Mouse (Mus musculus) C2C12 (cell line): ENCODE results near the gene Plod1. TPM values are rescaled to one million over a fixed set of nuclear protein-coding genes. Genes with fewer than 3 reads are reported as not detected.

Experiments
- H3K27me3 ChIP-seq: one replicate; pipeline ENCODE4 v1.6.1; 2011; ENCODE audit not compliant: control insufficient read depth, insufficient read depth, insufficient read length
- H3K36me3 ChIP-seq: one replicate; pipeline ENCODE4 v1.6.1; 2011; ENCODE audit not compliant: control insufficient read depth, insufficient read depth
- H3K4me3 ChIP-seq: one replicate; pipeline ENCODE4 v1.5.1; 2011; ENCODE audit warnings: mild to moderate bottlenecking, control low read depth; ENCODE audit not compliant: poor library complexity, insufficient read depth, severe bottlenecking
- H3K79me2 ChIP-seq: one replicate; pipeline ENCODE4 v1.6.1; 2011; ENCODE audit not compliant: control insufficient read depth, insufficient read depth
- H3K79me3 ChIP-seq: one replicate; pipeline ENCODE4 v1.6.1; 2011; ENCODE audit warnings: low read depth, control low read depth
- H3ac ChIP-seq: one replicate; pipeline ENCODE3; 2011; ENCODE audit warnings: low read depth; ENCODE audit not compliant: control insufficient read depth, insufficient read length
- CEBPB ChIP-seq: IDR thresholded peaks from one replicate; pipeline ENCODE4 v1.6.1; 2011; ENCODE audit warnings: low read depth, mild to moderate bottlenecking, control low read depth, moderate library complexity
- CTCF ChIP-seq: IDR thresholded peaks from one replicate; pipeline ENCODE4 v1.5.1; 2011; ENCODE audit not compliant: control insufficient read depth, insufficient read depth, insufficient read length
- FOSL1 ChIP-seq: IDR thresholded peaks from one replicate; pipeline ENCODE4 v1.8.0; 2011; ENCODE audit warnings: mild to moderate bottlenecking, low read length; ENCODE audit not compliant: poor library complexity, insufficient read depth, severe bottlenecking
- MAX ChIP-seq: IDR thresholded peaks from one replicate; pipeline ENCODE4 v1.6.1; 2011; ENCODE audit warnings: mild to moderate bottlenecking, control low read depth
- MYOD1 ChIP-seq: IDR thresholded peaks from one replicate; pipeline ENCODE4 v1.6.1; 2011; ENCODE audit warnings: low read depth; ENCODE audit not compliant: control insufficient read depth, insufficient read length
- MYOG ChIP-seq: IDR thresholded peaks from one replicate; pipeline ENCODE4 v1.6.1; 2011; ENCODE audit not compliant: control insufficient read depth, insufficient read length; ENCODE audit errors: extremely low read depth
- USF1 ChIP-seq: IDR thresholded peaks from one replicate; pipeline ENCODE4 v1.6.1; 2011; ENCODE audit warnings: low read depth, mild to moderate bottlenecking, control low read depth, moderate library complexity
- polyA plus RNA-seq: library from polyadenylated mRNA; unstranded; fragments of >200 nt; fragmentation: generic; extraction: Trizol; gene quantifications from one replicate; pipeline ENCODE4 v1.2.1, GENCODE M21; 2012; ENCODE audit warnings: missing spikeins

The Plod1 gene
- polyA plus RNA-seq, 1 experiment, result 49.2 TPM

DNA sequence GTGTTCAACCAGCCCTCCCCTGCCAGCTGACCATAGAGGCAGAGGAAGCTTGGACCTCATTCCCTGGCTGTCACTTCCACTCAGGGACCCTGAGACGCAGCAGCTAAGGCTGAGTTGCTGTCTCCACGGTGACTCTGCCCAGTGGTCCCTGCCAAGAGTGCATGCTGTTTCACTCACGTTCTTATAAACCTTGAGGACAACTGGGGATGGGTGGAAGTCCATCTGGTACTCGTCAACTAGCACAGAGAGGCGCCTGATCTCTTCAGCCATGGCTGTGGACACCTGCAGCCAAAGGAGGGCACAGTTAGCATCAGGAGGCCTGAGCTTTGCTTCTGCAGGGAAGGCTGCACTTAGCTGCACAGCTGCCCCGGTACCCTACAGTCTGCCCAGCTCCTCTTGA, 53.5 kb downstream of the Plod1 start:
- Histone ChIP-seq H3K79me3 (no peaks in the 10 kb centered on the region), H3ac (no peak overlapping the region), H3K79me2 (no peaks in the 10 kb centered on the region), H3K27me3 (no peaks in the 10 kb centered on the region), H3K36me3 (peaks cover 82% of the 10 kb centered on the region), H3K4me3 (no peak overlapping the region)
- no peak for TF ChIP-seq MYOG
- TF ChIP-seq CTCF, result no peak
- no peak for TF ChIP-seq MYOD1

DNA sequence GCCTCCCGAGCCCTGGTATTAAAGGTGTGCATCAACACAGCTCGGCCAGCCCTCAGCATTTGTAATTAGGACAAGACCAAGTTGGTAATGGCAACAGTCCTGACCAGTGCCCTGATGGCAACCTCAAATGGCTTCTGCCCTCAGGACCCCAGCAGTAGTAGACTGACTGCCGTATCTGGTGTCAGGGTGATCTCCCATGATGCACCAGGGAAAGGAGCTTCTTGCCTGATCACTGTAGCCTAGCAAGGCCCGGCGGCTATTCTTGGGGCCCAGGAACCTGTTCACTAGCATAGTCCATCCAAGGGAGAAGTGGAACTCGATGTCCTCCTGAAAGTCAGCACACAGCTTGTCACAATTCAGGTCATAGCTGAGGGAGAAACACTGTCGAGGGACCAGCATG, 54.8 kb downstream of the Plod1 start:
- peaks cover 78% of the 10 kb centered on the region for H3K36me3 ChIP-seq
- no peak for TF ChIP-seq CEBPB
- no peak for TF ChIP-seq MAX
- no peak for TF ChIP-seq FOSL1
- TF ChIP-seq MYOG, result no peak
- no peak for TF ChIP-seq CTCF
- no peak for TF ChIP-seq MYOD1
- TF ChIP-seq USF1, result no peak

DNA sequence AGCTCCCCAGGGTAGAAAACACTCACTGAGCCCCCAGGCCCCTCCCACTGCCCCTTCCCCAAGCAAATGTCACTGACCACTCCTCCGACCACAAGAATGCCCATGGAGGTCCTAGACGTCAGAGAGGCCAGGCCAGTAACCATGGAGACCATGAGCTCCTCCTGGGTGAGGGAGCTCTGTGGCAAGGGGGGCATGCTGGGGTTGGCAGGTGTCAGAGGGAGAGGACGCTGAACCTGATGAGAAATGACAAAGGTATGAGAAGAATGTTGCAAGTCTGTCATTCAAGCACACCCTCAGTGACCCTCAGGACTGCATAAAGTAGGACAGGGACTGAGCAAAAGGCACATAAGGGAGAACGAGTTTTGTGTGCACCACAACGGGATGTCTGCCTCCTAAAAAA, 56.7 kb downstream of the Plod1 start:
- peaks cover 84% of the 10 kb centered on the region for H3K36me3 ChIP-seq

More for the DNA sequence above, 54.8 kb downstream of the Plod1 start:
- H3K4me3 ChIP-seq, result no peak overlapping the region
- no peaks in the 10 kb centered on the region for H3K79me2 ChIP-seq
- no peak overlapping the region for H3ac ChIP-seq
- no peaks in the 10 kb centered on the region for H3K79me3 ChIP-seq
- no peaks in the 10 kb centered on the region for H3K27me3 ChIP-seq

DNA sequence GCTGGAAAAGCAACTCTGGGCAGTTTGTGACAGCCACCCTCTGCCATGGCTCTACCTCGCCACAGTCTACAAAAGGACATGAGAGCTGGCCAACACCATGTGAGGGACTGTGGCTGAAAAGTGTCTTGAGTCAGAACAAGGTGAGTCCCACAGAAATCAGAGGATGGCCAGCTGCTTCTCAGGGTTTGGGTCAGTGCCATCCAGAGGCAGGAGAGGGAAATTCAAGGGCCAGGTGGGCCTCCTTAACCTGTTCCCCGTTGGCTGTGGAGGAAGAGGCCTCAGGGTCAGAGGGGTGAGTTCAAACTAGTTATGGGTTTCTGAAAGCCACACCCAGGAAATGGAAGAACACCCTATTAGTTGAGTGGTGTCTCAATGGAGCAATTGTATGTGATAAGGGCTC, 57.1 kb downstream of the Plod1 start:
- TF ChIP-seq CTCF (no peak), MAX (no peak), CEBPB (no peak), USF1 (no peak), MYOD1 (no peak), FOSL1 (no peak), MYOG (no peak)
- peaks cover 84% of the 10 kb centered on the region for H3K36me3 ChIP-seq
- H3ac ChIP-seq, result no peak overlapping the region
- no peaks in the 10 kb centered on the region for H3K79me2 ChIP-seq
- no peaks in the 10 kb centered on the region for H3K27me3 ChIP-seq
- no peaks in the 10 kb centered on the region for H3K79me3 ChIP-seq
- no peak overlapping the region for H3K4me3 ChIP-seq

More for the DNA sequence above, 56.7 kb downstream of the Plod1 start:
- Histone ChIP-seq H3K79me3 (no peaks in the 10 kb centered on the region), H3K27me3 (no peaks in the 10 kb centered on the region), H3ac (no peak overlapping the region), H3K79me2 (no peaks in the 10 kb centered on the region), H3K4me3 (no peak overlapping the region)
- TF ChIP-seq MYOD1, result no peak
- TF ChIP-seq FOSL1, result no peak
- no peak for TF ChIP-seq MYOG
- no peak for TF ChIP-seq MAX
- TF ChIP-seq USF1, result no peak
- TF ChIP-seq CTCF, result no peak
- TF ChIP-seq CEBPB, result no peak

DNA sequence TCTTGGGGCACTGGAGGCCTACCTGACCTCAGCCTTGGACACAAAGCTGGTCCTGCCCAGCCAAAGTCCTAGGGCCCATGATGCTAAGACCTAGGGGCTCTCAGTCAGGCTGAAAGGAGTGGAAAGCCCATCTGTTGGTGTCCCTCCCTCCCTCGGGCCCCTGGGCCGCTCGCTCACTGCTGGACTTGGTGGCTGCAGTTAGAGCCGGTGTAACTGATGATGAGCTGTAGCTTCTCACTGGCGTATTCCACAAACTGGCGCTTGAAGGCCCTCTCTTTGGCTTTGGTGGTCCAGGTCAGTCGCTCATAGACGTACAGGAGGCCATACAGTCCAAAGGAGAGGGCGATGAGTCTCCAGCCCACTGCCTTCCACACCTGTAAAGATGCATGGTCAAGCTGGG, 58.0 kb downstream of the Plod1 start:
- Histone ChIP-seq H3K79me2 (no peaks in the 10 kb centered on the region), H3ac (no peak overlapping the region), H3K36me3 (peaks cover 84% of the 10 kb centered on the region), H3K79me3 (no peaks in the 10 kb centered on the region), H3K27me3 (no peaks in the 10 kb centered on the region), H3K4me3 (no peak overlapping the region)
- TF ChIP-seq CTCF (no peak), USF1 (no peak), MAX (no peak), CEBPB (no peak), MYOG (no peak), MYOD1 (no peak)

DNA sequence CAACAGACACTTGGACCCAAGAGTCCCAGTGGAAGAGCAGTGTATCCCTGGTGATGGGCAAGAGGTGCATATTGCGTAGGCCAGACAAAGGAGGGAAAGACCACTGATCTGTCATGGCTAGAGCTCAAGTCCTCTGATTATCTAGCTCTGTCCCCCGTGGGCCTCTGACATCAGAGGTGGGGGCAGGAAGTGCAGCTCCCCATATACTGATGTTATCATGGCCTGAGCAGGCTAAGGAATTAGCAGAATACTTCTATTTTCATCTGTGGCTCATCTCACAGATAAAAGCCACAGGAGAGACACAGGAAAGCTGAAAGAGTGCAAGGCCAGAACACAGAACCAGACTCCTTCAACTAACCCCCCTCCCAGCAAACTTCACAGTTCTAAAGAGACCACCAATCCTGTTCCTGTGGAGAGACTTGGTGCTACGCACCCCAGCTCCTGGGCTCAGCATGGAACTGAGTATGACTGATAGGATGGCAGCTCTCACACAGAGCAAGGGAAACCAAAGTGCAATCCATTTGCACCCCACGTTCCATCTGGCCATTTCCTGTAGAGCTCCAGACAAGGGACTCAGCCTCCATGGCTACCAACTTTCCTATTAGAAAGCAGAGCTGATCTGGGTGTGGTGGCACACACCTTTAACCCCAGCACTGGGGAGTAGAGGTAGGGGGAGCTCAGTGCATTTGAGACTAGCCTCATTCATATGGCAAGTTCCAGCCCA, 60.6 kb downstream of the Plod1 start:
- no peak for TF ChIP-seq MAX
- no peak for TF ChIP-seq USF1
- no peak for TF ChIP-seq CEBPB
- no peak for TF ChIP-seq MYOD1
- TF ChIP-seq MYOG, result no peak
- H3K27me3 ChIP-seq, result no peaks in the 10 kb centered on the region
- H3K36me3 ChIP-seq, result peaks cover 75% of the 10 kb centered on the region
- H3K4me3 ChIP-seq, result no peak overlapping the region
- no peak overlapping the region for H3ac ChIP-seq
- H3K79me2 ChIP-seq, result no peaks in the 10 kb centered on the region
- peaks cover 3% of the 10 kb centered on the region for H3K79me3 ChIP-seq
